Mouse (Mus musculus): ENCODE measurements around the gene Lmod3. TPM values are rescaled to one million over a fixed set of nuclear protein-coding genes. Genes with fewer than 3 reads are reported as not detected.
A peak's percentile ranks its signal among the peaks of the same experiment; 100 is the strongest.

The Lmod3 gene
- polyA plus RNA-seq, 1 experiment: 0.73 TPM

DNA sequence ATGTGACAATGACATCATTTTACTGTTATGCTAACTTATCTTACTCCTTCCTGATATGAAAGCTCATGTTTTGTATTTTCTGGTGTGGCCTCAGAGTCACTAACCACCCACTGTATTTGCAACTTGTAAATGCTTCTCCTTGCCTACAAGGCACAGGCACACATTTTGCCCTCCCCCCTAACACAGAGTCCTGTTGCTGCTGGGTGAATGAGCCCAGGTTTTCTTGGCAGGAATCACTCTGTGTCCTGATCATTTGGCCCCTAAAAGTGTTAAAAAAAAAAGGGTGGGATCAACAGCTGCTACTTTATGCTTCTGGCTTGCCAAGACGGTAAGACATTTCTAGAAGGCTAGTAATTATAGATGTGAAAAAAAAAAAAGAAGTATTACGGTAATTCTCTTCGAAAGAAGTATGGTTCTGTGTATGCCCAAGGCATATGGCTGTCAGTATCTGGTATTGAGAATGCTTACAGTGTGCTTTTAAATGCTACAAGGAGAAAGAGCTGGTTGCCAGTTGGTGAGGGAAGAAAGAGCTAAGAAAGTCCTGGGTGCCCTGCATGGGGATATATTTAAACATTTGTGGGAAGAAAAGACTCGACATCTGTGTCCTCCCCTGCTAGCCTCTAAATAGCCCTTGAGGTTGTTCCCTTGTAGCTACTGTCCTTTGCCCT lies 36.3 kb downstream of the Lmod3 start:
- Histone ChIP-seq H3K36me3 (ENCODE audit: control insufficient read depth, insufficient read depth, low read length) (0 out of 2 replicates have a peak, but pooled peaks cover 3% of the 10 kb centered on the region), H3K4me3 (ENCODE audit: control insufficient read depth, insufficient read depth, low read length) (no peak overlapping the region), H3K27me3 (ENCODE audit: control insufficient read depth, insufficient read depth, low read length) (no peaks in the 10 kb centered on the region), H3K4me1 (replicated peaks; ENCODE audit: control insufficient read depth, insufficient read depth, low read length) (peaks cover 17% of the 10 kb centered on the region), H3K27ac (ENCODE audit: control insufficient read depth, insufficient read depth, low read length) (no peak overlapping the region)
- no peak for DNase-seq
- 82% methylated on average over 4 of the region's 4 CpGs for WGBS
- TF ChIP-seq POLR2A (IDR thresholded peaks at IDR 0.05; ENCODE audit: control insufficient read depth, extremely low read depth, insufficient read depth, low read length, poor library complexity): no peak
- TF ChIP-seq CTCF (IDR thresholded peaks at IDR 0.05; ENCODE audit: borderline replicate concordance, control insufficient read depth, extremely low read depth, insufficient read depth, low read length, poor library complexity): no peak

DNA sequence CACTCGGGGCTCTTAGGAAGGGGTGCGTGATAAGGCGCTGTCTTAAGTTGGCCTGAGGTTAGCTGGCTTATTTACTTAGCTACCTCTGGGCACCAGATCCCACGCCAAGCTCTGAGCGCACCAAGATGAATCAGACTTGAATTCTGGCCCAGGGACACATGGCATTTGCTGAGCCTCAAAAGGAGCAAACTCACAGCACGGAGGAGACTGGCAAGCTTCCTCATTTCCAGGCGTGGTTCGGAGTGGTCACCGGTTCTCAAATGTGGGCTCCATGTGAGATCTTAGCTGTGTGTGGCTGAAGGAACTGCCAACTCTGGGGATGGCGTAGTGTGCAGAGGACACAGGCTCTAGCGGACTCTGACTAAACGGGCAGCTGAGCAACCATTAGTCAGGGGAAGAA lies 40.6 kb downstream of the Lmod3 start:
- WGBS: 13% methylated on average over 12 of the region's 12 CpGs
- no peak for DNase-seq
- H3K27ac ChIP-seq (ENCODE audit: control insufficient read depth, insufficient read depth, low read length): peak overlapping the region; percentile 72
- H3K36me3 ChIP-seq (ENCODE audit: control insufficient read depth, insufficient read depth, low read length): no peaks in the 10 kb centered on the region
- peaks cover 12% of the 10 kb centered on the region for H3K4me1 ChIP-seq (replicated peaks; ENCODE audit: control insufficient read depth, insufficient read depth, low read length)
- H3K27me3 ChIP-seq (ENCODE audit: control insufficient read depth, insufficient read depth, low read length): no peaks in the 10 kb centered on the region
- H3K4me3 ChIP-seq (ENCODE audit: control insufficient read depth, insufficient read depth, low read length): peak overlapping the region; percentile 47
- TF ChIP-seq POLR2A (IDR thresholded peaks at IDR 0.05; ENCODE audit: control insufficient read depth, extremely low read depth, insufficient read depth, low read length, poor library complexity): no peak
- no peak for TF ChIP-seq CTCF (IDR thresholded peaks at IDR 0.05; ENCODE audit: borderline replicate concordance, control insufficient read depth, extremely low read depth, insufficient read depth, low read length, poor library complexity)

DNA sequence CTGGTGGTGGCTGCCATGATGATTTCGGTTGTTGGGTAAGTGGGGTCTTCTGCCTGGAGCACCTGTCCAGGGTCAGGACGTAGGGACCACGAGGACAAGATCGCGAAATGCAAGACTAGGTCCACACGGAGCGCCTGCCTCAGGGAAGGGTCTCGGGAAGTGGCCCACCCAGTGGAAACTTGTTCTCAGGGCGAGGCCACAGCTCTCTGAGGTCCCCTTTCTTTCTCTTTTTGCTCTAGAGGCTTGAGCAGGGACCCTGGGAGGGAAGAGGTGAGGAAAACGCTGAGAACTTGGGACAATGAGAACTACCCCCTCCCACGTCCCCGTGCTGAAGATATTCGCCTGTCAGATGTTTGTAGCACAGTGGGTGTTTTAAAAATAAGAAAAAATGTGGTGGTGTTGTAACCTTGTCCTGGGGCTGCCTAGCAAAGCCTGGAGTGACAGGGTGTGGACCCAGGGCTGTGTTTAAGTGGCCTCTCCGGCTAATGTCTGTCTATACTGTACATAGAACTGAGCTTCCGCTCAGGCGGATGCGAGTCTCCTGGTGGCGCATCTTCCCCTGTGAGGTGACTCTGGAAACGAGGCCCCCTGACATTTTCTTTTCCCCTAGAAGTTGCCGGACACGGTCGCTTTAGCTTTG lies 41.5 kb downstream of the Lmod3 start:
- Histone ChIP-seq H3K36me3 (ENCODE audit: control insufficient read depth, insufficient read depth, low read length) (no peaks in the 10 kb centered on the region), H3K27me3 (ENCODE audit: control insufficient read depth, insufficient read depth, low read length) (no peaks in the 10 kb centered on the region), H3K4me3 (ENCODE audit: control insufficient read depth, insufficient read depth, low read length) (peak overlapping the region; percentile 88), H3K27ac (ENCODE audit: control insufficient read depth, insufficient read depth, low read length) (peak overlapping the region; percentile 88), H3K4me1 (replicated peaks; ENCODE audit: control insufficient read depth, insufficient read depth, low read length) (peaks cover 12% of the 10 kb centered on the region)
- DNase-seq: peak; percentile 52
- TF ChIP-seq CTCF (IDR thresholded peaks at IDR 0.05; ENCODE audit: borderline replicate concordance, control insufficient read depth, extremely low read depth, insufficient read depth, low read length, poor library complexity): no peak
- WGBS: under 1% methylated on average over 22 of the region's 22 CpGs

- Histone ChIP-seq H3K27ac (ENCODE audit: control insufficient read depth, insufficient read depth, low read length) (peak within 1 kb of the TSS; percentile 88), H3K4me3 (ENCODE audit: control insufficient read depth, insufficient read depth, low read length) (peak within 1 kb of the TSS; percentile 88), H3K4me1 (replicated peaks; ENCODE audit: control insufficient read depth, insufficient read depth, low read length) (peaks cover 12% of the 10 kb centered on the region), H3K36me3 (ENCODE audit: control insufficient read depth, insufficient read depth, low read length) (no peaks in the 10 kb centered on the region), H3K27me3 (ENCODE audit: control insufficient read depth, insufficient read depth, low read length) (no peaks in the 10 kb centered on the region)
- WGBS: 7% methylated on average over 32 of the region's 32 CpGs
- DNase-seq: peak; percentile 89
- TF ChIP-seq CTCF (IDR thresholded peaks at IDR 0.05; ENCODE audit: borderline replicate concordance, control insufficient read depth, extremely low read depth, insufficient read depth, low read length, poor library complexity) (no peak), POLR2A (IDR thresholded peaks at IDR 0.05; ENCODE audit: control insufficient read depth, extremely low read depth, insufficient read depth, low read length, poor library complexity) (peak; percentile 82)
Measured at GRCm38 (mm10) chr6:97210191-97210961, 42.2 kb downstream of the Lmod3 start, which contains the start of gene Arl6ip5. Gene Arl6ip5, plus strand, starts transcription at chr6:97210689.

DNA sequence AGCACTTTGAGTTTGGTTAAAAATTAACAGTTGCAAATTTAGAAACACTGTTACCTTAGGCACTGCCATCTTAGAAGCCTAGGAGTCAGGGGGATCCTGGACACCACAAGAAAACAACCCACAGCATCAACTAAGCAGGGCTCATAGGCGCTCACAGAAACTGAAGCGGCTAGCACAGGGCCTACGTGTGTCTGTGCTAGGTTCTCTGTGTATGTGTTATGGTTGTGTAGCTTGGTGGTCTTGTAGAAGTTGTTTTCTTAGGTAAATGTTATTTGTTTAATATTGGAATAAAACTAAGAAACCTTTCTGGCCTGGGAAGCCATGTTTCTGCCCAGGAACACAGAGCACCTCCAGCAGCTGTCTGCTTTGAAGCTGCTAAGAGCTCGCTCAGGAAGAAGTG lies 42.8 kb downstream of the Lmod3 start:
- WGBS: 70% methylated on average over 4 of the region's 4 CpGs
- Histone ChIP-seq H3K27me3 (ENCODE audit: control insufficient read depth, insufficient read depth, low read length) (no peaks in the 10 kb centered on the region), H3K36me3 (ENCODE audit: control insufficient read depth, insufficient read depth, low read length) (no peaks in the 10 kb centered on the region), H3K4me1 (replicated peaks; ENCODE audit: control insufficient read depth, insufficient read depth, low read length) (peaks cover 12% of the 10 kb centered on the region), H3K27ac (ENCODE audit: control insufficient read depth, insufficient read depth, low read length) (peak overlapping the region; percentile 69), H3K4me3 (ENCODE audit: control insufficient read depth, insufficient read depth, low read length) (no peak overlapping the region)
- TF ChIP-seq CTCF (IDR thresholded peaks at IDR 0.05; ENCODE audit: borderline replicate concordance, control insufficient read depth, extremely low read depth, insufficient read depth, low read length, poor library complexity) (no peak), POLR2A (IDR thresholded peaks at IDR 0.05; ENCODE audit: control insufficient read depth, extremely low read depth, insufficient read depth, low read length, poor library complexity) (no peak)
- DNase-seq: no peak

GRCm38 (mm10) chr6:97209201-97209600 lies 43.4 kb downstream of the Lmod3 start:
- WGBS: 69% methylated on average over 3 of the region's 3 CpGs
- DNase-seq: no peak
- no peaks in the 10 kb centered on the region for H3K27me3 ChIP-seq (ENCODE audit: control insufficient read depth, insufficient read depth, low read length)
- H3K4me1 ChIP-seq (replicated peaks; ENCODE audit: control insufficient read depth, insufficient read depth, low read length): peaks cover 15% of the 10 kb centered on the region
- H3K27ac ChIP-seq (ENCODE audit: control insufficient read depth, insufficient read depth, low read length): no peak overlapping the region
- TF ChIP-seq CTCF (IDR thresholded peaks at IDR 0.05; ENCODE audit: borderline replicate concordance, control insufficient read depth, extremely low read depth, insufficient read depth, low read length, poor library complexity) (no peak), POLR2A (IDR thresholded peaks at IDR 0.05; ENCODE audit: control insufficient read depth, extremely low read depth, insufficient read depth, low read length, poor library complexity) (no peak)
- no peaks in the 10 kb centered on the region for H3K36me3 ChIP-seq (ENCODE audit: control insufficient read depth, insufficient read depth, low read length)
- H3K4me3 ChIP-seq (ENCODE audit: control insufficient read depth, insufficient read depth, low read length): no peak overlapping the region
